Mouse (Mus musculus) liver, embryonic 14.5 days (tissue): ENCODE data around the gene Hpgds.

Source experiments
- CTCF ChIP-seq: IDR thresholded peaks from 2 replicates; pipeline ENCODE4 v1.5.1; 2016; ENCODE audit warnings: antibody characterized with exemption, low read depth, control low read depth
- EP300 ChIP-seq: IDR thresholded peaks from 2 replicates; pipeline ENCODE4 v1.6.1; 2016; ENCODE audit warnings: antibody characterized with exemption, low read depth

DNA sequence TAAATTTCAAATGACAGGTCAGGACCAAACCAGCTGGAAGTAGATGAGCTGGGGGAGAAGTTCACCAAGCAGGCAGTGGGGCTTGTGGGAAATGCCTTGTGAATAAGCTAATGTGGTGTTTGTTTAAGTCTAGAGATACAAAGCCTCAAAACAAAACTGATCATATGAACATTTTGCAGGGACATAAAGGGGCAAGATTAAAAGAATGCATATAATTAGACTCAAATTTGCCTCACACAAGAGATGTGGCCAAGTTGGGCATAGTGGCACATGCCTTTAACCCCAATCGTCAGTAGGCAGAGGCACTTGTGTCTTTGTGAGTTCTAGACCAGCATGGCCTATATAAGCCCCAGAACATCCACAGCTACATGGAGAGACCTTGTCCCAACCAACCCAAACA is 2.4 kb downstream of the Hpgds start:
- TF ChIP-seq CTCF (no peak), EP300 (no peak)
